Mouse (Mus musculus) c-Kit-positive CD71-negative TER-119-negative erythroid progenitor cells, embryonic 14.5 days (primary cell): ENCODE measurements around the gene Gli3.
A peak's percentile ranks its signal among the peaks of the same experiment; 100 is the strongest.

ENCODE experiments used
- DNase-seq: peaks from one replicate; pipeline ENCODE4 v3.0.0-alpha.2; 2013; ENCODE audit warnings: low read depth

The Gli3 gene

GRCm38 (mm10) chr13:15722766-15723379 is 259.8 kb downstream of the Gli3 start:
- DNase-seq, result no peak

GRCm38 (mm10) chr13:15724723-15725122 is 261.7 kb downstream of the Gli3 start:
- DNase-seq, result no peak

GRCm38 (mm10) chr13:15741771-15742170 is 278.7 kb downstream of the Gli3 start:
- DNase-seq, result no peak

DNA sequence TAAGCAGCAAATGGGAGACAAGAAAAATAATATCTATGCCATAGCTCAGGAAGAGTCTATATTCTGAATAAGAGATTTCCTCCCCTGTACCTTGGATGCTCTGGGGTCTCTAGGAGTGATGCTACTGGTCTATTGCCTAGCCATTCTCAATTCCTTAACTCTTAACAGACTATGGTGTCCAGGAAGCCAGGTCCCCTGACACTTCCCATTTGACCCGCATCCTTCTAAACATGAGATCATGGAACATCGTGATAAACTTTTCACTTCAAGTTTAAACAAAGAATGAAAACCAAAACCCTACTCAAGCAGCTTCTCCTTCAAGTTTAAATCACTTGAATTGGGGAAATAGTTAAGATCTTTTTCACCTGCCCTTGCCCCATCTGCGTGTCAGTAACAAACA is 279.3 kb downstream of the Gli3 start:
- no peak for DNase-seq

GRCm38 (mm10) chr13:15742777-15743176 is 279.7 kb downstream of the Gli3 start:
- no peak for DNase-seq

GRCm38 (mm10) chr13:15758835-15759632 is 296.0 kb downstream of the Gli3 start:
- DNase-seq, result peak; percentile 52

- peak; percentile 12 for DNase-seq
Observed at GRCm38 (mm10) chr13:15759633-15760441, 296.8 kb downstream of the Gli3 start.

GRCm38 (mm10) chr13:15762291-15762690 is 299.3 kb downstream of the Gli3 start:
- no peak for DNase-seq

- DNase-seq, result peak; percentile 25
Observed at GRCm38 (mm10) chr13:15762901-15763417, 299.9 kb downstream of the Gli3 start.

- DNase-seq, result no peak
Observed at GRCm38 (mm10) chr13:15777624-15778023, 314.6 kb downstream of the Gli3 start.
